In the genomic region with DNA sequence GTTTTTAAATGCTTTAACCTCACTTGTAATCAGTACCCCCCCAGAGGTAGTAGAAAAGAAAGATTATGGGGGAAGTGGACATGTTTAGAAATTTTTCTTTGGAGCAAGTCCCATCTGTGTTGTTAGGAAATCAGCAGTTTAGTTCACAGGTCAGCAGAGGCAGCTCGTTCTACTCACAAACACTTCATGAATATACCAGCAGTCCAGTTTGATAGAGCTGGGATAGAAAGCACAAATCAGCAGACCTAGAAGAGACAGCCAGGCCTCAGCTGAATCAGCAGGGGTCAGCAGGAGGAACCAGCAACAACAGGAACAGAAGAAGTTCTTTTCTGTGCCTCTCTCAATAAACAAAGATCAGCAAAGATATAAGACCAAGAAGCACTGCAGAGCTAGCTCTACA, we compare ENCODE assay signal across 23 mouse cellular contexts.
DNase-seq lines count a peak whose midpoint lies in the region; ATAC-seq lines count a peak whose summit lies in the region.
"Had no signal": no experiment of that assay in that cellular context is flagged by ENCODE, and none has a peak within 500 bp of the region (broad histone marks: within the 10 kb centered on the region; RNA-seq: fewer than 3 reads in every experiment).

No protein-coding gene starts in this region.

- WGBS in lung, embryonic 16.5 days = 40% methylated on average over 1 of the region's 1 CpGs

- H3K9me3 ChIP-seq in lung, embryonic 16.5 days (ENCODE audit: control insufficient read depth, low read length) = no peaks in the 10 kb centered on the region
- H3K9me3 ChIP-seq: embryonic facial prominence, embryonic 10.5 days; embryonic facial prominence, embryonic 13.5 days; forebrain, embryonic 12.5 days; forebrain, embryonic 15.5 days; hindbrain, embryonic 12.5 days had no signal

- H3K27me3 ChIP-seq in lung, embryonic 16.5 days (ENCODE audit: control insufficient read depth, insufficient read depth, low read depth, low read length) = no peaks in the 10 kb centered on the region
- H3K27me3 ChIP-seq: embryonic facial prominence, embryonic 13.5 days; forebrain, embryonic 12.5 days; forebrain, embryonic 15.5 days; hindbrain, embryonic 12.5 days had no signal

- DNase-seq in lung, postnatal 10 days = peak; percentile 58
- DNase-seq in lung, postnatal 36 days = peak; percentile 60
- no peak for DNase-seq in kidney, adult 8-10 months
- DNase-seq in heart, adult 18-20 months = no peak
- DNase-seq in gastrocnemius, postnatal 10 days = no peak
- DNase-seq: adrenal gland, adult 2 months; adrenal gland, postnatal 14 days; cerebellum, adult 11-12 months; cerebellum, adult 8-10 months; cerebellum, postnatal 10 days; cerebellum, postnatal 36 days; embryo, embryonic 11 days; gastrocnemius, postnatal 36 days had no signal

- no peaks in the 10 kb centered on the region for H3K36me3 ChIP-seq in lung, embryonic 16.5 days (ENCODE audit: control insufficient read depth, insufficient read depth, low read length)
- H3K36me3 ChIP-seq: embryonic facial prominence, embryonic 10.5 days; embryonic facial prominence, embryonic 13.5 days; forebrain, embryonic 12.5 days; forebrain, embryonic 15.5 days; hindbrain, embryonic 12.5 days had no signal

- peak overlapping the region; percentile 3; the same call in 1 of the 2 replicates for H3K27ac ChIP-seq in lung, embryonic 16.5 days (ENCODE audit: low read length)
- H3K27ac ChIP-seq: embryonic facial prominence, embryonic 10.5 days; embryonic facial prominence, embryonic 13.5 days; forebrain, embryonic 12.5 days; forebrain, embryonic 15.5 days; hindbrain, embryonic 12.5 days had no signal

- H3K4me3 ChIP-seq in lung, embryonic 16.5 days (ENCODE audit: low read length) = no peak overlapping the region
- H3K4me3 ChIP-seq: embryonic facial prominence, embryonic 10.5 days; embryonic facial prominence, embryonic 13.5 days; erythroblast, embryonic 14.5 days; forebrain, embryonic 12.5 days; forebrain, embryonic 15.5 days; hindbrain, embryonic 12.5 days had no signal

- H3K4me1 ChIP-seq in lung, embryonic 16.5 days (replicated peaks; ENCODE audit: control insufficient read depth, insufficient read depth, low read length) = no peaks in the 10 kb centered on the region
- H3K4me1 ChIP-seq: embryonic facial prominence, embryonic 10.5 days; embryonic facial prominence, embryonic 13.5 days; forebrain, embryonic 12.5 days; forebrain, embryonic 15.5 days; hindbrain, embryonic 12.5 days had no signal

- ATAC-seq in lung, embryonic 16.5 days (ENCODE audit: low read depth) = peak; percentile 98
- ATAC-seq: CD4-positive, CD25-positive, alpha-beta regulatory T cell, adult 4 months; forebrain, embryonic 15.5 days; hindbrain, embryonic 16.5 days had no signal

- no peak overlapping the region for H3K4me2 ChIP-seq in lung, embryonic 16.5 days (ENCODE audit: low read depth, low read length)
- H3K4me2 ChIP-seq: embryonic facial prominence, embryonic 13.5 days; forebrain, embryonic 12.5 days; forebrain, embryonic 15.5 days; heart, embryonic 11.5 days; hindbrain, embryonic 12.5 days had no signal

- H3K9ac ChIP-seq in lung, embryonic 16.5 days (ENCODE audit: low read length) = no peak overlapping the region
- H3K9ac ChIP-seq: embryonic facial prominence, embryonic 13.5 days; forebrain, embryonic 12.5 days; forebrain, embryonic 15.5 days; hindbrain, embryonic 12.5 days had no signal

Comparison
In these comparisons a context has a peak if more than half of its experiments do, and no peak if none do; other contexts are left out.
1. DNase-seq: peak in lung, postnatal 10 days (single experiment) and lung, postnatal 36 days (single experiment); none in kidney, adult 8-10 months (0 of 2), heart, adult 18-20 months (0 of 2) and gastrocnemius, postnatal 10 days (single experiment).